Comparison of ENCODE assay signal across 24 mouse cellular contexts in genomic region chr14:45079793-45080192, GRCm38 (mm10).
DNase-seq lines count a peak whose midpoint lies in the region; ATAC-seq and TF ChIP-seq lines count a peak whose summit lies in the region.
"Had no signal": no experiment of that assay in that cellular context is flagged by ENCODE, and none has a peak within 500 bp of the region (broad histone marks: within the 10 kb centered on the region; RNA-seq: fewer than 3 reads in every experiment).

No protein-coding gene starts in this region.

- H3K4me3 ChIP-seq in CH12.LX (replicated peaks in 1 of 3; ENCODE audit: low read depth in 2 of 3, low read length in 2 of 3, poor library complexity in 1 of 3): no peak overlapping the region
- no peak overlapping the region for H3K4me3 ChIP-seq in gastrocnemius, adult 2 months
- H3K4me3 ChIP-seq: embryonic facial prominence, embryonic 15.5 days; heart, embryonic 13.5 days; limb, embryonic 10.5 days; liver, embryonic 15.5 days; megakaryocyte, embryonic 14.5 days; myocyte; neural tube, embryonic 13.5 days had no signal

- peak; percentile 67 for ATAC-seq in common myeloid progenitor, adult 5-6 weeks (replicated peaks; ENCODE audit: low read depth, poor library complexity, severe bottlenecking)
- ATAC-seq in monocyte, adult 5-6 weeks (replicated peaks; ENCODE audit: insufficient number of reproducible peaks, low FRiP score, low TSS enrichment, poor library complexity, severe bottlenecking): peak; percentile 79
- ATAC-seq: forebrain, embryonic 14.5 days had no signal

- H3K79me2 ChIP-seq in CH12.LX (replicated peaks; ENCODE audit: control insufficient read depth, extremely low read depth, insufficient read depth, poor library complexity, severe bottlenecking): no peaks in the 10 kb centered on the region

- no peak for TF ChIP-seq POLR2A in CH12.LX (IDR thresholded peaks at IDR 0.05; ENCODE audit: low read depth, low read length)

- no peak for TF ChIP-seq RAD21 in CH12.LX (IDR thresholded peaks at IDR 0.05; ENCODE audit: low read depth, low read length)

- intact Hi-C loops in gastrocnemius, adult 2 months (cut with DNase I): no loop called here

- in situ Hi-C loops in CH12.LX (cut with MboI; ENCODE audit: low pct_ligation_motif_present, low pct_unique_long_range_greater_than_20kb, low sequenced_read_pairs): no loop called here

- H3K27me3 ChIP-seq in CH12.LX (replicated peaks): no peaks in the 10 kb centered on the region
- H3K27me3 ChIP-seq: embryonic facial prominence, embryonic 15.5 days; liver, embryonic 15.5 days; megakaryocyte, embryonic 14.5 days; neural tube, embryonic 13.5 days had no signal

- peak overlapping the region; percentile 16; the same call in 1 of the 2 replicates for H3K4me2 ChIP-seq in CH12.LX (ENCODE audit: insufficient read depth, low read depth, poor library complexity, severe bottlenecking)
- H3K4me2 ChIP-seq: embryonic facial prominence, embryonic 15.5 days; heart, embryonic 13.5 days; hindbrain, embryonic 14.5 days; liver, embryonic 15.5 days; neural tube, embryonic 13.5 days had no signal

- peak; percentile 26 for DNase-seq in lung, postnatal 36 days
- no peak for DNase-seq in lung, postnatal 10 days
- DNase-seq in CH12.LX (ENCODE audit: extremely low read depth): peak; percentile 64
- no peak for DNase-seq in gastrocnemius, adult 2 months
- no peak for DNase-seq in layer of hippocampus, postnatal 25 days (ENCODE audit: extremely low spot score in 1 of 2, low spot score in 1 of 2)
- no peak for DNase-seq in layer of hippocampus, adult 9-11 months
- DNase-seq: cerebellum, postnatal 36 days; heart, postnatal 14 days; kidney, adult 18-20 months; liver; midbrain, embryonic 14.5 days; right cerebral cortex, adult 18-20 months; thymus, adult 18-20 months had no signal

- peaks cover 0 to 41% of the 10 kb centered on the region in 2 experiments; a peak in 3 of 4 replicates for H3K4me1 ChIP-seq in CH12.LX (ENCODE audit: control insufficient read depth in 1 of 2, insufficient read depth in 2 of 2)
- H3K4me1 ChIP-seq: embryonic facial prominence, embryonic 15.5 days; heart, embryonic 13.5 days; liver, embryonic 15.5 days; neural tube, embryonic 13.5 days had no signal

- H3K9me3 ChIP-seq in CH12.LX (replicated peaks; ENCODE audit: low read length): peaks cover 2% of the 10 kb centered on the region
- H3K9me3 ChIP-seq: embryonic facial prominence, embryonic 15.5 days; limb, embryonic 10.5 days; liver, embryonic 15.5 days; neural tube, embryonic 13.5 days had no signal

- no peak overlapping the region for H3K9ac ChIP-seq in CH12.LX (ENCODE audit: insufficient read depth, low read depth)
- H3K9ac ChIP-seq: embryonic facial prominence, embryonic 15.5 days; heart, embryonic 13.5 days; hindbrain, embryonic 14.5 days; liver, embryonic 15.5 days; neural tube, embryonic 13.5 days had no signal

- H3K36me3 ChIP-seq in CH12.LX (replicated peaks in 1 of 2; ENCODE audit: control insufficient read depth in 1 of 2, insufficient read depth in 1 of 2, low read length in 1 of 2): no peaks in the 10 kb centered on the region
- H3K36me3 ChIP-seq: embryonic facial prominence, embryonic 15.5 days; heart, embryonic 13.5 days; limb, embryonic 10.5 days; liver, embryonic 15.5 days; neural tube, embryonic 13.5 days had no signal

- TF ChIP-seq CTCF in CH12.LX (conservative IDR thresholded peaks at IDR 0.05 in 1 of 2, IDR thresholded peaks at IDR 0.05 in 1 of 2; ENCODE audit: low read depth in 2 of 2, low read length in 2 of 2): no peak
- TF ChIP-seq CTCF in gastrocnemius, adult 2 months (IDR thresholded peaks at IDR 0.05): no peak

- peak; percentile 71 for TF ChIP-seq EP300 in CH12.LX (IDR thresholded peaks at IDR 0.05; ENCODE audit: low read length)

- dilution Hi-C loops in CH12.LX (cut with MboI; ENCODE audit: extremely low pct_ligation_motif_present, extremely low pct_unique_long_range_greater_than_20kb, low sequenced_read_pairs): no loop called here

- no peak overlapping the region for H3K27ac ChIP-seq in CH12.LX (ENCODE audit: insufficient read depth, low read depth)
- H3K27ac ChIP-seq in gastrocnemius, adult 2 months: no peak overlapping the region
- H3K27ac ChIP-seq: embryonic facial prominence, embryonic 15.5 days; heart, embryonic 13.5 days; hindbrain, embryonic 14.5 days; limb, embryonic 10.5 days; liver, embryonic 15.5 days; neural tube, embryonic 13.5 days had no signal

TF ChIP-seq in CH12.LX, 34 proteins besides CTCF, POLR2A, EP300 and RAD21:
- no peak for TF ChIP-seq CHD2 (IDR thresholded peaks at IDR 0.05; ENCODE audit: low read length)
- peak; percentile 43; the same call in 1 of the 2 replicates for TF ChIP-seq IRF4 (IDR thresholded peaks at IDR 0.05; ENCODE audit: low read depth, low read length)
- TF ChIP-seq BHLHE40 (IDR thresholded peaks at IDR 0.05; ENCODE audit: low read depth, low read length): no peak
- no peak for TF ChIP-seq MAZ (IDR thresholded peaks at IDR 0.05; ENCODE audit: low read depth, low read length)
TF ChIP-seq in CH12.LX: peak in this region for 1.

Comparison
In these comparisons a context has a peak if more than half of its experiments do, and no peak if none do; other contexts are left out.
1. DNase-seq: peak in lung, postnatal 36 days (single experiment) and CH12.LX (single experiment); none in lung, postnatal 10 days (single experiment), gastrocnemius, adult 2 months (single experiment), layer of hippocampus, postnatal 25 days (0 of 2) and layer of hippocampus, adult 9-11 months (single experiment).